Mouse (Mus musculus): Measurements from ENCODE around the gene Slc5a10. TPM values are rescaled to one million over a fixed set of nuclear protein-coding genes. Genes with fewer than 3 reads are reported as not detected.
A peak's percentile ranks its signal among the peaks of the same experiment; 100 is the strongest.

The Slc5a10 gene
- total and polyA plus RNA-seq, 3 experiments = not detected

DNA sequence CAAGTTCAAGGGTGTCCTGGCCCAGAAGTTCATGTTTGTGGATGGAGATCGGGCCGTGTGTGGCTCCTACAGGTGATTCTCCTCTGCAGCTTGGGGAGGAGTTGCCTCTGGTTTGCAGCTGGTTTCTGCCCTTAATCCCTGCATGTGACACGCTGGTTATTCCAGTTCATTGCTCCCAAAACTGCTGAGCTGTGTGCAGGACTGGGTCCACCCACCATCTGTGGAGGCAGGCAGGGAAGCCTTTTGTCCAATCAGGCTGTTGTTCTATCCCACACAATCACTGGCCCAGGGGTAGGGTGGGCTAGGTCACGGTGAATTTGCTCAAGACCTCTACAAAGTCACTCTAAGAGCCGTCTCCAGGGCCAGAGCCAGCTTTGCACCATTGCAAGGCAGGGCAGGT, 18.9 kb downstream of the Slc5a10 start:
- H3K4me3 ChIP-seq = no peak overlapping the region
- no peaks in the 10 kb centered on the region for H3K36me3 ChIP-seq (ENCODE audit: control insufficient read depth, insufficient read depth, low read length)
- H3K4me1 ChIP-seq (ENCODE audit: control insufficient read depth, insufficient read depth, low read length) = no peaks in the 10 kb centered on the region; the same call in 1 of the 2 replicates
- no peaks in the 10 kb centered on the region for H3K79me2 ChIP-seq (replicated peaks; ENCODE audit: control insufficient read depth, insufficient read depth, low read length)
- intact Hi-C loops (cut with DNase I) = no loop called here
- 86% methylated on average over 5 of the region's 5 CpGs for WGBS
- no peak for TF ChIP-seq CTCF (IDR thresholded peaks at IDR 0.05)
- no peak for TF ChIP-seq POLR2A (IDR thresholded peaks at IDR 0.05; ENCODE audit: insufficient read depth, low read depth, low read length)
- no peak for TF ChIP-seq EP300 (IDR thresholded peaks at IDR 0.05; ENCODE audit: insufficient read depth, low read depth, low read length)
- DNase-seq = no peak
- H3K9ac ChIP-seq (ENCODE audit: low read depth, low read length) = no peak overlapping the region
- H3K27ac ChIP-seq = no peak overlapping the region
- no peaks in the 10 kb centered on the region for H3K27me3 ChIP-seq (ENCODE audit: control insufficient read depth, insufficient read depth, low read length)

GRCm38 (mm10) chr11:61699933-61700332, 20.7 kb downstream of the Slc5a10 start:
- Histone ChIP-seq H3K4me3 (no peak overlapping the region), H3K4me1 (ENCODE audit: control insufficient read depth, insufficient read depth, low read length) (no peaks in the 10 kb centered on the region; the same call in 1 of the 2 replicates), H3K27me3 (ENCODE audit: control insufficient read depth, insufficient read depth, low read length) (no peaks in the 10 kb centered on the region), H3K36me3 (ENCODE audit: control insufficient read depth, insufficient read depth, low read length) (no peaks in the 10 kb centered on the region), H3K9ac (ENCODE audit: low read depth, low read length) (no peak overlapping the region), H3K79me2 (replicated peaks; ENCODE audit: control insufficient read depth, insufficient read depth, low read length) (no peaks in the 10 kb centered on the region), H3K27ac (no peak overlapping the region)
- peak; percentile 49 to 58 for DNase-seq
- TF ChIP-seq POLR2A (IDR thresholded peaks at IDR 0.05; ENCODE audit: insufficient read depth, low read depth, low read length) = no peak
- TF ChIP-seq CTCF (IDR thresholded peaks at IDR 0.05) = no peak
- TF ChIP-seq EP300 (IDR thresholded peaks at IDR 0.05; ENCODE audit: insufficient read depth, low read depth, low read length) = no peak
- WGBS = 25% methylated on average over 4 of the region's 4 CpGs
- intact Hi-C loops (cut with DNase I) = no loop called here

DNA sequence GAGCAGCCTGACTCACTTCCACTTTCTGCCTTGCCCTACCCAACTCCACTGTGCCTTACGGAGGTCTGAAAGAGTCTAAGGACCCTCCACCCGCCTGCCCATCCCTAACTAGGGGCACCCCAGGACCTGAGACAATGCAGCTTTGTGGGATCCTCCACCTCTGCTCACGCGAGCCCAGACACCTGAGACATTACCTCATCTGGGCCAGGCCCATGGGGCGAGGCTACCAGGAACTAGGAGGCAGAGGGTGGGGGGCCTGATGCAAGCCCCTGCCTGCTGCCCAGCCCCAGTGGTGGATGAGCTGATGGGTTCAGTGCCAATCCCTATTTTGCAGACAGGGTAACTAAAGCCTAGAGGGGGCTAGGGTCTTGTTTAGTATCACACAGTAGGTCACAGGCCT, 21.2 kb downstream of the Slc5a10 start:
- TF ChIP-seq EP300 (IDR thresholded peaks at IDR 0.05; ENCODE audit: insufficient read depth, low read depth, low read length) (no peak), CTCF (IDR thresholded peaks at IDR 0.05) (no peak), POLR2A (IDR thresholded peaks at IDR 0.05; ENCODE audit: insufficient read depth, low read depth, low read length) (no peak)
- 97% methylated on average over 5 of the region's 5 CpGs for WGBS

GRCm38 (mm10) chr11:61698852-61699251, 21.8 kb downstream of the Slc5a10 start:
- H3K36me3 ChIP-seq (ENCODE audit: control insufficient read depth, insufficient read depth, low read length) = no peaks in the 10 kb centered on the region
- no peak for TF ChIP-seq POLR2A (IDR thresholded peaks at IDR 0.05; ENCODE audit: insufficient read depth, low read depth, low read length)
- no peak for TF ChIP-seq CTCF (IDR thresholded peaks at IDR 0.05)
- no peak for TF ChIP-seq EP300 (IDR thresholded peaks at IDR 0.05; ENCODE audit: insufficient read depth, low read depth, low read length)
- H3K4me3 ChIP-seq = no peak overlapping the region
- no peak for DNase-seq
- H3K9ac ChIP-seq (ENCODE audit: low read depth, low read length) = no peak overlapping the region
- no peaks in the 10 kb centered on the region for H3K27me3 ChIP-seq (ENCODE audit: control insufficient read depth, insufficient read depth, low read length)
- intact Hi-C loops (cut with DNase I) = no loop called here
- H3K79me2 ChIP-seq (replicated peaks; ENCODE audit: control insufficient read depth, insufficient read depth, low read length) = no peaks in the 10 kb centered on the region
- H3K4me1 ChIP-seq (ENCODE audit: control insufficient read depth, insufficient read depth, low read length) = no peaks in the 10 kb centered on the region; the same call in 1 of the 2 replicates
- H3K27ac ChIP-seq = no peak overlapping the region

More for the DNA sequence above, 21.2 kb downstream of the Slc5a10 start:
- no peak overlapping the region for H3K9ac ChIP-seq (ENCODE audit: low read depth, low read length)
- H3K27me3 ChIP-seq (ENCODE audit: control insufficient read depth, insufficient read depth, low read length) = no peaks in the 10 kb centered on the region
- DNase-seq = no peak
- no peaks in the 10 kb centered on the region for H3K36me3 ChIP-seq (ENCODE audit: control insufficient read depth, insufficient read depth, low read length)
- intact Hi-C loops (cut with DNase I) = no loop called here
- no peaks in the 10 kb centered on the region; the same call in 1 of the 2 replicates for H3K4me1 ChIP-seq (ENCODE audit: control insufficient read depth, insufficient read depth, low read length)
- no peak overlapping the region for H3K4me3 ChIP-seq
- no peaks in the 10 kb centered on the region for H3K79me2 ChIP-seq (replicated peaks; ENCODE audit: control insufficient read depth, insufficient read depth, low read length)
- no peak overlapping the region for H3K27ac ChIP-seq

DNA sequence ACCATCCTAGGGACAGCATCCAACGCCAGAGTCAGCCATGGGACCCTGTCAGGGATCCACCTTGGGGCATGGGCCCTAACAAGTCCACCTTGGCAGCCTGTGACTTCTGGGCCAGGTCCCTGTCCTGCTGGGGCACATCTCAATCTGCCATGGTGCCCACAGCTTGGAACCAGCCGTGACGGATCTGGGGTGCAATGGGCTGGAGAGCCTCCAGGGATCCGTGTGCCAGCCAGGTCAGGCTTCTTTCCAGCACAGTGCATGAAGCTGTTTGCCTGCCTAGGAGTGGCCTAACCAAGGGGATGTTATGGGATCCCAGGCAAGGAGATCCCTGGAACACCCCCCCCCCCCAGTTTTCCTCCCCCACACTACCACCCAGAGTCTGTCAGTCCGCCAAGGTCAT, 27.6 kb downstream of the Slc5a10 start:
- Histone ChIP-seq H3K27ac (no peak overlapping the region), H3K27me3 (ENCODE audit: control insufficient read depth, insufficient read depth, low read length) (no peaks in the 10 kb centered on the region), H3K36me3 (ENCODE audit: control insufficient read depth, insufficient read depth, low read length) (no peaks in the 10 kb centered on the region), H3K9ac (ENCODE audit: low read depth, low read length) (no peak overlapping the region), H3K79me2 (replicated peaks; ENCODE audit: control insufficient read depth, insufficient read depth, low read length) (no peaks in the 10 kb centered on the region), H3K4me3 (no peak overlapping the region), H3K4me1 (ENCODE audit: control insufficient read depth, insufficient read depth, low read length) (no peaks in the 10 kb centered on the region)
- intact Hi-C loops (cut with DNase I) = no loop called here
- WGBS = 83% methylated on average over 5 of the region's 5 CpGs
- TF ChIP-seq EP300 (IDR thresholded peaks at IDR 0.05; ENCODE audit: insufficient read depth, low read depth, low read length) (no peak), POLR2A (IDR thresholded peaks at IDR 0.05; ENCODE audit: insufficient read depth, low read depth, low read length) (no peak), CTCF (IDR thresholded peaks at IDR 0.05) (no peak)
- no peak for DNase-seq

DNA sequence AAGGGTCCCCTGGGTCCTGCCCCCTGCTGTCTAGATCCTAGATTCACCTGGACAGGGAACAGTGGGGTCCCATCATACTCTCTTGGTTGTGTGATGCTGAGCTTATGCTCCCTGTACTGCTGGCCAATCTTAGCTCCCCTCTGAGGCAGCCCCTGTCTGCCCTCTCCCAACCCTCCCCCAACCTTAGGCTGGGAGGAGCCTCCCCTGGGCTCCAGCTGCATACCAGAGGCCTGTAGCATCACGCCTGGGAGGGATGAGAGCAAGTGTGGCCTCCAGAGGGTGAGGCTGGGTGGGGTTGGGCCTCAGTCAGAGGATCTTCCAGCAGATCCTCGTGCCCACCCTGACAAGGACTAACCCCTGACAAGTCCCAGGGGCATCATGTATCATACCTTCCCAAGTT, 33.0 kb downstream of the Slc5a10 start:
- intact Hi-C loops (cut with DNase I) = no loop called here
- Histone ChIP-seq H3K36me3 (ENCODE audit: control insufficient read depth, insufficient read depth, low read length) (no peaks in the 10 kb centered on the region), H3K27ac (no peak overlapping the region), H3K9ac (ENCODE audit: low read depth, low read length) (no peak overlapping the region), H3K27me3 (ENCODE audit: control insufficient read depth, insufficient read depth, low read length) (peaks cover 4% of the 10 kb centered on the region; the same call in 1 of the 2 replicates), H3K4me1 (ENCODE audit: control insufficient read depth, insufficient read depth, low read length) (peaks cover 3% of the 10 kb centered on the region), H3K79me2 (replicated peaks; ENCODE audit: control insufficient read depth, insufficient read depth, low read length) (no peaks in the 10 kb centered on the region), H3K4me3 (no peak overlapping the region)
- TF ChIP-seq EP300 (IDR thresholded peaks at IDR 0.05; ENCODE audit: insufficient read depth, low read depth, low read length) (no peak), POLR2A (IDR thresholded peaks at IDR 0.05; ENCODE audit: insufficient read depth, low read depth, low read length) (no peak), CTCF (IDR thresholded peaks at IDR 0.05) (no peak)
- DNase-seq = no peak
- WGBS = 81% methylated on average over 2 of the region's 2 CpGs

All from heart, adult 2 months (tissue).